Mouse (Mus musculus) forebrain, embryonic 12.5 days (tissue): ENCODE measurements at regions not wholly inside any gene's neighbourhood (a gene's known extent, or its start where the extent isn't known, plus 50 kb on each side); places are given as distances from the start of the nearest gene placed in this dataset.

Experiments used
- ATAC-seq: fragments of 200-750 bp; cut with Nextera tagmentation; 2 replicates; pipeline ENCODE4 v1.8.0; 2017; ENCODE audit warnings: moderate TSS enrichment; ENCODE audit not compliant: low FRiP score
- H3K27ac ChIP-seq: fragments of 300-500 bp; sonication (generic); 2 replicates; pipeline ENCODE4 v1.5.1; 2016; ENCODE audit warnings: mild to moderate bottlenecking
- H3K27me3 ChIP-seq: fragments of 300-500 bp; sonication (generic); 2 replicates; pipeline ENCODE4 v1.6.1; 2016; ENCODE audit warnings: mild to moderate bottlenecking
- H3K36me3 ChIP-seq: fragments of 300-500 bp; sonication (generic); replicated peaks from 2 replicates; pipeline ENCODE4 v1.6.1; 2016; ENCODE audit warnings: mild to moderate bottlenecking
- H3K4me1 ChIP-seq: fragments of 300-500 bp; sonication (generic); 2 replicates; pipeline ENCODE4 v1.6.1; 2016
- H3K4me2 ChIP-seq: fragments of 300-500 bp; sonication (generic); 2 replicates; pipeline ENCODE4 v1.6.1; 2016; ENCODE audit warnings: mild to moderate bottlenecking, moderate library complexity
- H3K4me3 ChIP-seq: fragments of 300-500 bp; sonication (generic); replicated peaks from 2 replicates; pipeline ENCODE4 v1.5.1; 2016; ENCODE audit warnings: mild to moderate bottlenecking
- H3K9ac ChIP-seq: fragments of 300-500 bp; sonication (generic); 2 replicates; pipeline ENCODE4 v1.6.1; 2016; ENCODE audit warnings: mild to moderate bottlenecking
- H3K9me3 ChIP-seq: fragments of 300-500 bp; sonication (generic); 2 replicates; pipeline ENCODE4 v1.6.1; 2016
- WGBS: fragments of 180-500 bp; shearing (Covaris S2); methylation state at CpG from one replicate; pipeline ENCODE4 v1.1.7; 2016; 5-methylcytosine and 5-hydroxymethylcytosine counted together

- H3K9ac ChIP-seq, result no peak overlapping the region
- no peak overlapping the region for H3K27ac ChIP-seq
- H3K27me3 ChIP-seq, result no peaks in the 10 kb centered on the region
- H3K4me1 ChIP-seq, result no peaks in the 10 kb centered on the region
- ATAC-seq, result no peak
- no peak overlapping the region for H3K4me2 ChIP-seq
- no peak overlapping the region for H3K4me3 ChIP-seq
- 86% methylated on average over 4 of the region's 4 CpGs for WGBS
- H3K9me3 ChIP-seq, result no peaks in the 10 kb centered on the region
- H3K36me3 ChIP-seq, result no peaks in the 10 kb centered on the region
Measured at GRCm38 (mm10) chr10:99377548-99377947, 114.5 kb downstream of the Dusp6 start.

GRCm38 (mm10) chr10:99379156-99379555 is 116.1 kb downstream of the Dusp6 start:
- no peaks in the 10 kb centered on the region for H3K27me3 ChIP-seq
- no peak overlapping the region for H3K9ac ChIP-seq
- H3K4me2 ChIP-seq, result no peak overlapping the region
- no peak overlapping the region for H3K27ac ChIP-seq
- H3K9me3 ChIP-seq, result no peaks in the 10 kb centered on the region
- ATAC-seq, result no peak
- no peak overlapping the region for H3K4me3 ChIP-seq
- H3K36me3 ChIP-seq, result no peaks in the 10 kb centered on the region
- 79% methylated on average over 1 of the region's 1 CpGs for WGBS
- H3K4me1 ChIP-seq, result no peaks in the 10 kb centered on the region

DNA sequence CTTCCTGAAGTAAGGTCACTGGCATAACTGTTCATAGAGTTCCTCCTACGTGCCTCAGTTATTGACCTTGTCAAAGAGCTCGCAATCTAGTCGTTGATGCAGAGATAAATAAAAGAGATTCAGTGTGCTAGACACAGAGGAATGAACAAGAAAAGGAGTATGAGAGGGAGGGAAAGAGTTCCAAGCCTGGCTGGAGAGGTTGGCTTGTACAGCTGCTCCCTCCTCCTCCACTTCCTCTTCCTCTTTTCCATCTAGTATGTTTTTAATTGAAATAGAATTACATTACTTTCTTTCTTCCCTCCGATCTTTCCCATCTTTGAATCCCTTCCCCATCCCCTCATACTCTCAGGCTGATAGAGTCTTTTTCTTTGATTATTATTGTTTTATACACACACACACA is 117.1 kb downstream of the Dusp6 start:
- Histone ChIP-seq H3K9ac (no peak overlapping the region), H3K27me3 (no peaks in the 10 kb centered on the region), H3K4me2 (no peak overlapping the region), H3K4me1 (no peaks in the 10 kb centered on the region), H3K27ac (no peak overlapping the region), H3K9me3 (no peaks in the 10 kb centered on the region), H3K4me3 (no peak overlapping the region), H3K36me3 (no peaks in the 10 kb centered on the region)
- WGBS, result 94% methylated on average over 4 of the region's 4 CpGs
- ATAC-seq, result no peak

DNA sequence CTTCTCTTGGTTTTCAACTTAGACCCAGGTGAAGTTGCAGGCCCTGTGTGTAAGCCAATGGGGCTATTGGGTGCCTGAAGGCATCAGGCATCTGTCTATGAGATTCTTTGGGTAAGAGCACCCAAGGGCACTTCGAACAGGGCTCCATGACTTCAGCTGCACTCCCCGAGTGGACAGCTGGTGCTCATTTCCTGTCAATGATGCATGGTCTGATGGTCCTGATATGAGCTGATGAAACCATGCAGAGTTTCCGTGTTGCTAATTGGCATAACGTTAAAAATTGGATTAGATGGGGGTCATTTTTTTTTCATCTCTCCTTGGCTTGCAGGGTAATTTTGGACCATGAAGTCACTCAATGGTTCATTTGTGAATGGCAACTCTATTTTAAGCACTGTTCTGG is 120.0 kb downstream of the Dusp6 start:
- no peak overlapping the region for H3K4me2 ChIP-seq
- no peak overlapping the region for H3K27ac ChIP-seq
- no peaks in the 10 kb centered on the region for H3K36me3 ChIP-seq
- H3K9ac ChIP-seq, result no peak overlapping the region
- H3K27me3 ChIP-seq, result no peaks in the 10 kb centered on the region
- no peaks in the 10 kb centered on the region for H3K9me3 ChIP-seq
- no peak for ATAC-seq
- no peak overlapping the region for H3K4me3 ChIP-seq
- 85% methylated on average over 4 of the region's 4 CpGs for WGBS
- no peaks in the 10 kb centered on the region for H3K4me1 ChIP-seq

DNA sequence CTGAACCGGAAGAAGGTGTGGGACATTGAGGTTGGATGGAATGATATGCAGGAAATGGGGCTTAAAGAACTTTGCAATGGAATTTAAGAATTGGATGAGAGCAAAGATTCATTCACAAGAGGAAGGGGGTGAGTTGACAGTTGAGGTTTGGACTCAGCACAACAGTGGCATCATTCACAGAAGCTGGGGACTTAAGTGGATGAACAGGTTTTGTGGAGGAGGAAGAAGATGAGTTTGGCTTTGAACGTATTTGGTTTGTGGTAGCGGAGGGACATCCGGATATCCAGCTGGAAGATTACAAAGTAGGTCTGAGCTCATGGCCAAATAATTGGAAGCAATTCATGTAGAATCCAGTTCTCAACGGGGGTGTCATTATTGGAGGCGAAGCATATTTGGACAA is 121.3 kb downstream of the Dusp6 start:
- H3K4me2 ChIP-seq, result no peak overlapping the region
- H3K9ac ChIP-seq, result no peak overlapping the region
- H3K27ac ChIP-seq, result no peak overlapping the region
- H3K4me1 ChIP-seq, result peaks cover 3% of the 10 kb centered on the region; the same call in 1 of the 2 replicates
- H3K9me3 ChIP-seq, result no peaks in the 10 kb centered on the region
- no peak for ATAC-seq
- H3K4me3 ChIP-seq, result no peak overlapping the region
- H3K27me3 ChIP-seq, result no peaks in the 10 kb centered on the region
- whole genome bisulfite sequencing, result 93% methylated on average over 6 of the region's 6 CpGs
- no peaks in the 10 kb centered on the region for H3K36me3 ChIP-seq

- no peak for ATAC-seq
- H3K9ac ChIP-seq, result no peak overlapping the region
- no peaks in the 10 kb centered on the region for H3K9me3 ChIP-seq
- H3K27ac ChIP-seq, result no peak overlapping the region
- H3K4me1 ChIP-seq, result peaks cover 3% of the 10 kb centered on the region; the same call in 1 of the 2 replicates
- H3K36me3 ChIP-seq, result no peaks in the 10 kb centered on the region
- H3K4me2 ChIP-seq, result no peak overlapping the region
- no peaks in the 10 kb centered on the region for H3K27me3 ChIP-seq
- H3K4me3 ChIP-seq, result no peak overlapping the region
- 96% methylated on average over 2 of the region's 4 CpGs for WGBS
Measured at GRCm38 (mm10) chr10:99384851-99385250, 121.8 kb downstream of the Dusp6 start.

GRCm38 (mm10) chr10:99385854-99386253 is 122.8 kb downstream of the Dusp6 start:
- no peak overlapping the region for H3K27ac ChIP-seq
- no peaks in the 10 kb centered on the region for H3K9me3 ChIP-seq
- H3K4me2 ChIP-seq, result no peak overlapping the region
- ATAC-seq, result no peak
- whole genome bisulfite sequencing, result 91% methylated on average over 6 of the region's 6 CpGs
- H3K4me1 ChIP-seq, result peaks cover 3% of the 10 kb centered on the region; the same call in 1 of the 2 replicates
- H3K4me3 ChIP-seq, result no peak overlapping the region
- H3K9ac ChIP-seq, result no peak overlapping the region
- no peaks in the 10 kb centered on the region for H3K27me3 ChIP-seq
- H3K36me3 ChIP-seq, result no peaks in the 10 kb centered on the region

- Histone ChIP-seq H3K4me3 (no peak overlapping the region), H3K36me3 (no peaks in the 10 kb centered on the region), H3K9me3 (no peaks in the 10 kb centered on the region), H3K9ac (no peak overlapping the region), H3K27ac (no peak overlapping the region), H3K4me2 (no peak overlapping the region), H3K4me1 (peaks cover 3% of the 10 kb centered on the region; the same call in 1 of the 2 replicates), H3K27me3 (no peaks in the 10 kb centered on the region)
- ATAC-seq, result no peak
- WGBS, result 93% methylated on average over 7 of the region's 7 CpGs
Measured at GRCm38 (mm10) chr10:99388526-99388925, 125.5 kb downstream of the Dusp6 start.

- H3K4me3 ChIP-seq, result no peak overlapping the region
- no peak overlapping the region for H3K4me2 ChIP-seq
- no peaks in the 10 kb centered on the region for H3K9me3 ChIP-seq
- no peak for ATAC-seq
- H3K9ac ChIP-seq, result no peak overlapping the region
- no peaks in the 10 kb centered on the region for H3K27me3 ChIP-seq
- peaks cover 3% of the 10 kb centered on the region; the same call in 1 of the 2 replicates for H3K4me1 ChIP-seq
- H3K27ac ChIP-seq, result no peak overlapping the region
- WGBS, result 59% methylated on average over 8 of the region's 8 CpGs
- H3K36me3 ChIP-seq, result no peaks in the 10 kb centered on the region
Measured at GRCm38 (mm10) chr10:99388986-99389385, 126.0 kb downstream of the Dusp6 start.

GRCm38 (mm10) chr10:99390609-99391183 is 127.7 kb downstream of the Dusp6 start:
- 75% methylated on average over 7 of the region's 7 CpGs for WGBS
- Histone ChIP-seq H3K27ac (no peak overlapping the region), H3K27me3 (no peaks in the 10 kb centered on the region), H3K36me3 (no peaks in the 10 kb centered on the region), H3K4me3 (no peak overlapping the region), H3K4me1 (peaks cover 3% of the 10 kb centered on the region; the same call in 1 of the 2 replicates), H3K9me3 (no peaks in the 10 kb centered on the region), H3K9ac (no peak overlapping the region), H3K4me2 (no peak overlapping the region)
- ATAC-seq, result no peak

DNA sequence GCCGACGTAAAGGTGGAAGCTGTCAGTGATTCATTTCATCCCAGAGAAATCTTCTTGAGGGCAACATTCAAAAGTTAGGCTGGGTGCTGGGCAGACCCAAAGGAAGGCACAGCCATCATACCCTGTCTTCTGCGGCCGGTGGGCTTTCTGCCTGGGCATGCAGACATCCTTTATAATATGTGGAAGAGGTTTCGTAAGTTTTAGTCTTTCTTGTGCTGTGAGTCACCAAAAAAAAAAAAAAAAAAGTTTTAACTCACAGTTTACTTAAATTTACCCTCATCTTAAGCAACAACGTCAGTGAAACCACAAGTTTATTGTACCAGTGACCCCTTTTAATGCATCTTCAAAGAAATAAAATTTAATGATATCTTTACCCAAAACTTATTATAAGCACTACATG is 128.7 kb downstream of the Dusp6 start:
- Histone ChIP-seq H3K9me3 (no peaks in the 10 kb centered on the region), H3K9ac (no peak overlapping the region), H3K4me2 (no peak overlapping the region), H3K4me3 (no peak overlapping the region), H3K36me3 (no peaks in the 10 kb centered on the region), H3K4me1 (peaks cover 3% of the 10 kb centered on the region; the same call in 1 of the 2 replicates), H3K27me3 (no peaks in the 10 kb centered on the region), H3K27ac (no peak overlapping the region)
- WGBS, result 95% methylated on average over 6 of the region's 6 CpGs
- no peak for ATAC-seq

GRCm38 (mm10) chr10:99392979-99393378 is 129.9 kb downstream of the Dusp6 start:
- ATAC-seq, result no peak
- no peaks in the 10 kb centered on the region for H3K27me3 ChIP-seq
- H3K9ac ChIP-seq, result no peak overlapping the region
- no peaks in the 10 kb centered on the region for H3K9me3 ChIP-seq
- peaks cover 3% of the 10 kb centered on the region; the same call in 1 of the 2 replicates for H3K4me1 ChIP-seq
- no peak overlapping the region for H3K4me3 ChIP-seq
- WGBS, result 81% methylated on average over 5 of the region's 5 CpGs
- no peak overlapping the region for H3K27ac ChIP-seq
- no peaks in the 10 kb centered on the region for H3K36me3 ChIP-seq
- H3K4me2 ChIP-seq, result no peak overlapping the region

- Histone ChIP-seq H3K27me3 (no peaks in the 10 kb centered on the region), H3K4me3 (no peak overlapping the region), H3K4me1 (peaks cover 3% of the 10 kb centered on the region; the same call in 1 of the 2 replicates), H3K27ac (no peak overlapping the region), H3K9me3 (no peaks in the 10 kb centered on the region), H3K4me2 (no peak overlapping the region), H3K9ac (no peak overlapping the region), H3K36me3 (no peaks in the 10 kb centered on the region)
- WGBS, result 74% methylated on average over 8 of the region's 8 CpGs
- no peak for ATAC-seq
Measured at GRCm38 (mm10) chr10:99393523-99393922, 130.5 kb downstream of the Dusp6 start.
